Mouse (Mus musculus) liver, embryonic 15.5 days (tissue): ENCODE data around the gene Elac2. TPM values are rescaled to one million over a fixed set of nuclear protein-coding genes. Genes with fewer than 3 reads are reported as not detected.

Experiments used
- polyA plus RNA-seq: library from polyadenylated mRNA; unstranded; fragments of >200 nt; fragmentation: Nextera tagmentation; extraction: Ambion mirVana; gene quantifications from 2 replicates; pipeline ENCODE4 v1.2.1, GENCODE M21; 2015

Elac2 gene
- polyA plus RNA-seq, 1 experiment from 2014 or later, result 14.4 TPM

Other genes starting within 250 kb of the Elac2 start
- gene 1700086D15Rik, start 180.9 kb downstream of the Elac2 start, polyA plus RNA-seq, result not detected in 2 replicates
- 0.91 and 1.0 TPM in 2 replicates for gene Arhgap44, start 183.9 kb downstream of the Elac2 start, polyA plus RNA-seq